Mouse (Mus musculus): ENCODE measurements at regions not wholly inside any gene's neighbourhood (a gene's known extent, or its start where the extent isn't known, plus 50 kb on each side); places are given as distances from the start of the nearest gene placed in this dataset.

DNA sequence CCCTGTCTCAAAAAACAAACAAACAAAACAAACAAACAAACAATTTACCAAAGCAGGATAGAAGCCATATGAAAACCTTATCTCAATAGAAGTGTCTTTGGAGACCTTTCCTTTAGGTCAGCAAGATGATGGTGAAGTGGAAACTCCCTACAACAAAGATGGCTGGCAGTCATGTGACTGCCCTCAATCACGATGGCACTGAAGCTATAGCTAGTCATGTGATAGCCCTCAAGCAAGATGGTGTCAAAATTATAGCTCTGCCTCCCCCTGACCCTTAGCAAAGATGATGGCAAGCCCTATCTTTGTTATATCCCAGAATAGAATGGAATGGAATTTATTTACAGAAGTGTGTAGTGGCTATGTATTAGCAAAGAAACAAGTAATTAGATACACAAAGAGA is 423.2 kb downstream of the 1810013L24Rik start:
- DNase-seq (ENCODE audit: low read depth, low spot score): no peak

- DNase-seq (ENCODE audit: low read depth, low spot score): no peak
Measured at GRCm38 (mm10) chr16:9255351-9255750, 425.5 kb downstream of the 1810013L24Rik start.

- DNase-seq (ENCODE audit: low read depth, low spot score): no peak
Measured at GRCm38 (mm10) chr16:9260966-9261365, 431.1 kb downstream of the 1810013L24Rik start.

GRCm38 (mm10) chr16:9264554-9265145 is 434.8 kb downstream of the 1810013L24Rik start:
- no peak for DNase-seq (ENCODE audit: low read depth, low spot score)

GRCm38 (mm10) chr16:9267204-9267603 is 437.3 kb downstream of the 1810013L24Rik start:
- DNase-seq (ENCODE audit: low read depth, low spot score): no peak

GRCm38 (mm10) chr16:9270099-9270498 is 440.2 kb downstream of the 1810013L24Rik start:
- DNase-seq (ENCODE audit: low read depth, low spot score): no peak

- DNase-seq (ENCODE audit: low read depth, low spot score): no peak
Measured at GRCm38 (mm10) chr16:9270671-9271070, 440.8 kb downstream of the 1810013L24Rik start.

DNA sequence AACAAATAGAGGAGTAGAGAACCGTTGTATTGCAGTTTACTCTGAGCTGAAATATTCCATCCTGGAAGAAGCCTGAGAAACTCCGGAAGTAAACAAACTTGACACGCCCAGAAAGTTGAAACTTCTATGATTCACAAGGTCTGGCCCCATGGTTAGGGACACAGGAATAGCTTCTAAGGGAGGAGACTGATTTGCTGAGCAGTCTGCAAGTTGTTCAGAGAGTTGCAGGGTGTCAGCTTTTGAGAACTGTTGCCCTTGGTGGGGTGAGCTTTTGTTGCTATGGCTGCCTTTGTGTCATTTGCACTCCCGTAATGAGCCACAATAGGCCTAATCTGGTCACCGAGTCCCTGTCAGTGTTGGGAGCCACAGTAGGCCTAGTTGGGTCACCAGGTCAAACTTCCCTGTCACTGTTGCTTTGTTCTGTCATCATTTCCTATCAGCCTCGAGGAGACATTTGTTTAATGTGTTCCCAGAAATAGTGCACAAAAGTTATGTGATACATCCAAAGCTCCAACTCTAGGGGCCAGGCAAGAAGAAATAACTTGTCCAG is 443.9 kb downstream of the 1810013L24Rik start:
- DNase-seq (ENCODE audit: low read depth, low spot score): no peak

- DNase-seq (ENCODE audit: low read depth, low spot score): no peak
Measured at GRCm38 (mm10) chr16:9274583-9275100, 444.7 kb downstream of the 1810013L24Rik start.

- DNase-seq (ENCODE audit: low read depth, low spot score): no peak
Measured at GRCm38 (mm10) chr16:9275426-9275825, 445.5 kb downstream of the 1810013L24Rik start.

- DNase-seq (ENCODE audit: low read depth, low spot score): no peak
Measured at GRCm38 (mm10) chr16:9277064-9277463, 447.2 kb downstream of the 1810013L24Rik start.

DNA sequence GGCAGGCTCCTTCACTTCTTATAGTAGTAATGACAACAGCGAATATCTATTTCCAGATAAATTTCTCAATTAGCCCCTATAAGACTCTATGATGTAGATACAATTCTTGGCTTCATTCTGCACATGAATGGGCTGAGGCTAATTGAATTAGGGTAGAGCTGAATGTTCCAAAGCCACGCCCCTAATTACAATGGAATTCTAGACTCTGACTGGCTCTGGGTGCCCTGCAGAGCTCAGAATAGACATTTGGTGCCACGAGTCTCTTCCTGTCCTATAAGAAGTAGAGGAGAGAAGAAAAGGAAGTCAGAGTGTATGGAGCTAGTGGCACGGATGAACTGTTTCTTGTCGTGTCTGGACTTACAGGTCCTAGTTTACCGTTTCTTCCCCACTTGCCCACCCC is 449.8 kb downstream of the 1810013L24Rik start:
- no peak for DNase-seq (ENCODE audit: low read depth, low spot score)

DNA sequence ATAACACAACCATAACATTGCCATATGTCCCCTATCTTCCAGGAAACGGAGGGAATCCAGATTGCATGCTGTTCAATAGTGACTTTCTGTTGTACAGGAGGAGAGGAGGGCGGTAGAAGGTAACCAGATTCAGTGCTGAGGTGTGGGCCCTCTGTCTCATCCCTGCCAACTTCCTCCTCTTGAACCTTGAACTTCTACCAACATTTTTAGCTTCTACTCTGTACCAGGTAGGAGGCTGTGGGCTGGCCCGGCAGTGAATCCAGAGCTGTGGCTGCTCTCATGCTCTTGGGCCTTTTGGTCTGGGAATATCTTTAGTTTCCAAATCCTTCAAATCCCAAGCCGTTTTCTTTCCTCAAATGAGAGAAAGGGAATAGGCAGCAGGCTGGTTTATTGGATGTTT is 450.5 kb downstream of the 1810013L24Rik start:
- DNase-seq (ENCODE audit: low read depth, low spot score): no peak

GRCm38 (mm10) chr16:9280931-9281330 is 451.0 kb downstream of the 1810013L24Rik start:
- DNase-seq (ENCODE audit: low read depth, low spot score): no peak

DNA sequence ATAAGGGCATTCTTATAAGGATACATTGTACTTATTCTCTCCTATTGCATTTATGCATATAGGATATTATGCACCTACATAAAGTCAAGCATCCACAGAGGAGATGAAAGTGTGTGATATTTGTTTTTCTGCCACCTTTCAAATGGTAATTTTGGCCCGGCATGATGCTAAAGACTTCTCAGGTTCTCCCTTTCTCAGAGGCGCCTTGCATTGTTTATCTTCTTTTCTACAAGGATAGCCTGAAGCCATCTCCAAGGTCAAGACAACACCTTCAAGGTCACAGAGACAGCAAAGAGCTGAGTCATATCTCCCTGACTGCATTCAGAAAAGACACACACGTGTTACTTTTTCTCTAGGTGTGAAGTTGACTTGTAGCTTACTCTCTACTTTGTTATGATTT is 454.5 kb downstream of the 1810013L24Rik start:
- DNase-seq (ENCODE audit: low read depth, low spot score): no peak

DNA sequence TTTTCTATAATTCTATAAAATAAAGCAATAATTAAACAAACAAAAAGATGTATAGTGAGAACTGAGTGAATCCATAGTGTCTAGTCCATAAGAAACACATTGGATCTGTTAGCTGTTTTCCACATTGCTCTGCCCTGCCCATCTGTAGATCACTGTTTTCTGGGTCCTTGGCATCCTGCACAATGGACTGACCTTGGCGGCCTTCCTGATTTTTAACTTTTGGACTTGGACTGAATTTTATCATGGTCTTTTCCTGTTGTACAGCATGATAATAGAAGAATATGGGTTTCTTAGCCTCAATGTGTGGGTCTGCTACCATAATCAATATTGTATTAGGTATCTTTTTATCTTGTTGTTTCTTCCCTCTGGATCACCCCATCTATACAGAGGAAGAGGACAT is 456.0 kb downstream of the 1810013L24Rik start:
- DNase-seq (ENCODE audit: low read depth, low spot score): no peak

DNA sequence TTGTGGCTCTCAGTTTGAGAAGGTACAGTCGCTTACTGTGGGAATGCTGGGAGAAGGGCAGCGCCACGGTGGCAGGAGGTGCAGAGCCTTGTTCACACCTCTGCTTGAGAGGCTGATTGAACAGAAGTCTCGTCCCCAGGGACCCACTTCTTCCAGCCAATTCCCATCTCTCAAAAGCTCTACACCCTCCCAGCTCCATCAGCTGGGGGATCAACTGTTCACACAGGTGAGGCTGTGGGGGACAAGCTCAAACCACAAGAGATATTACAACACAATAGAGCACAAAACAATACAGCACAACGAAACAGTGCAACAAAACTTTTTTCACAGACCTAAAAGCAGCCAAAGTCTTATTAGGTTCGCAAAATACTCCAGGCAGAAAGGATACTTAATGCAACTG is 457.7 kb downstream of the 1810013L24Rik start:
- DNase-seq (ENCODE audit: low read depth, low spot score): no peak

DNA sequence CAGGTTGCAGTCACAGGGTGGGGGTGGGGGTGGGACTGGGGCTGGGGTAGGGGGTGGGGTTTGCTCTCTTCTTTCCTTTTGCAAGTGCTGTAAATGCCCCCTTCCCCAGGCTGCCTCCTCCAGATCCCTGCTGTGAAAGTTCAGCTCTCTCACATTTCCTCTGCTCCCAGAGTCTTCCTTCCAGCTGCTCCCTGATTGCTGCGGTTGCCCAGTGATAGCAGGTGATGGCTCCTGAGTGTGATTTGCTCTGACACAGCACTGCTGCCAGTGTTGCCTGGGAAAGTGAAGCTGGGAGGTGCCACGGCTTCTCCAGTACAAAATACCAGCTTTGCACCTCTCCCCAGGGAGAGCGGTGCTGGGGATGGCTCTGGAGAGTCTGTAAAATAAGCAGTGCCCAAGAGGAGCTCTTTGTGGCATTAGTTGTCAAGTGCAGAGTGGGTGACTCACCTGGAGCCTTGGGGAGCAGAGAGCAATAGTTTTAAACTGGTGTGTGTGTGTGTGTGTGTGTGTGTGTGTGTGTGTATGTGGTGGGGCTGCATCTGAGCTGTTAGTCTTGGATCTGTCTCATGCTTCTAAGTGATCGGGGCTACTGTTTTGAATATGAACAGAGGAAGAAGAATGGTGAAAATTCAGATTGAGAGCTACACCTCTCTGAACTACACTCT is 461.6 kb downstream of the 1810013L24Rik start:
- no peak for DNase-seq (ENCODE audit: low read depth, low spot score)

DNA sequence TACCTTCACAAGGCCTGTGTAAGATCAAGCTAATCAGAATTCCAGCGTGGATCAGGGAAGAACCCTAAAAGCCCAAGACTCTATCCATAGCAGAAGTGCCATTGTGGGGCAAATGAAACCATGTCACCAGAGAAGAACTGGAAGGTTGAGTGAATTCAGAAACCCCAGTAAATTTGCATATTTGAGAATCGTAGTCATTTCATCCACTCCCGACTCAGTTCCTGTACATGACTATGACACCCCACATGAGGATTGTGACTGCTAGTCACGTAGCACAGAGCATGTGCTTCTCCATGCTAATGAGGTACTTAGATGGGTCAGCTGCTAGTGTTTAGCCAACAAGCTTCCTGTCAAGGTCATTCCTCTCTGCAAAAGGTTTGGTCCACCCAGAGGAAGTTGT is 473.2 kb downstream of the 1810013L24Rik start:
- DNase-seq (ENCODE audit: low read depth, low spot score): no peak

- no peak for DNase-seq (ENCODE audit: low read depth, low spot score)
Measured at GRCm38 (mm10) chr16:9304079-9304478, 474.2 kb downstream of the 1810013L24Rik start.

DNA sequence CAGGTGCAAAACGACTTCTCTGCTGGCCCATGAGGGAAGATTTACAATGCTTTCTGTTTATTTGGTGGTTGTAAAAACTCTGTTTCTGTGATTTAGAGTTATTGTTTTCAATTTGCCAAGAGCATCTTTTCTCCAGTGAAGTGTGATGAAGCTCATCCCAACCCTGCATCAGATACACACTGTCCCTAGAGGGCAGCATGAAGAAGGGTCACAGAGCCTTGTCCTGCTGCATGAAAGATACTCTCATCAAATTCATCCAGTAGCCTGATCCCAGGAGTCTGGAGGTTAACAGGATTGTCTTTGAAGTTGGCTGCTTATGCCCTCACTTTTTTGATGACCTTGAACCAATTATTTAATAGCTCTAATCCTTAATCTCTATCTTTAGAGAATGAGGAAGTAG is 480.8 kb downstream of the 1810013L24Rik start:
- DNase-seq (ENCODE audit: low read depth, low spot score): no peak

DNA sequence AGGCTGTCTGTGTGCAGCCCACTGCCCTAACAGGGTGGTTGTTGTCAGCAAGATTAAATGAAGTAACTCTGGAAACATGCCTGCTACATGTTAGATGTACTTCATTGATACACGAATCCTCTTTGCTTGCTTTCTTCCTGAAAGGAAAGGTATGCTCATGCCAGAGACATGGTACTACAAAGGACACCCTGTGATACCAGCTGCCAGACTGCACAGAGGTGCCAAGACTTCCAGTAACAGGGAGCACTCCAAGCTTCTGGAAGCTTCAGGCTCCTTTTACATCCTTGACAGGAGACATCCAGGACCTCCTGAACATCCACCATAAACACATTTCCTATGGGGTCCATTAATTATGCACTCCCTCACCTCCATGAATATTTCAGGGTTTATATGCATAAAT is 505.7 kb downstream of the 1810013L24Rik start:
- DNase-seq (ENCODE audit: low read depth, low spot score): no peak

DNA sequence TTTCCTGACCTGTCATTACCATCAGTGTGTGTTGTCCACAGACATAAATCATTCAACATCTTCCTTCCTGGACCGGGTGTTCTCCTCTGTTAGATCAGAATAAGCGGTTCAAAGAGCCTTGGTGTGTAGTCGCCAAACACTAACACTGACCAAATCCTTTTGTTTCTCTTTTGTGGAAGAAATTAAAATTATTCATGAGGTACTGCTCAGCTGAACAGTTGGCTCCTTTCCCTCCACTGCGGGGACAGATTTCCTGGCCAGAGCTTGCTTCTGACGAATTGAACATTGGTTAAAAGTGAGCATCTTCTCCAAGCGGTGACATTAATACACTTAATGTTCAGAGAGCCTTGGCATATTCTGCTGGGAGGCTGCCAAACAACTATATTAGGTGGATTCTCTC is 506.2 kb downstream of the 1810013L24Rik start:
- DNase-seq (ENCODE audit: low read depth, low spot score): no peak

Measured in retina, adult 2 months (tissue).